Mouse (Mus musculus): ENCODE results near the gene Asb6.
A peak's percentile ranks its signal among the peaks of the same experiment; 100 is the strongest.

The Asb6 gene

DNA sequence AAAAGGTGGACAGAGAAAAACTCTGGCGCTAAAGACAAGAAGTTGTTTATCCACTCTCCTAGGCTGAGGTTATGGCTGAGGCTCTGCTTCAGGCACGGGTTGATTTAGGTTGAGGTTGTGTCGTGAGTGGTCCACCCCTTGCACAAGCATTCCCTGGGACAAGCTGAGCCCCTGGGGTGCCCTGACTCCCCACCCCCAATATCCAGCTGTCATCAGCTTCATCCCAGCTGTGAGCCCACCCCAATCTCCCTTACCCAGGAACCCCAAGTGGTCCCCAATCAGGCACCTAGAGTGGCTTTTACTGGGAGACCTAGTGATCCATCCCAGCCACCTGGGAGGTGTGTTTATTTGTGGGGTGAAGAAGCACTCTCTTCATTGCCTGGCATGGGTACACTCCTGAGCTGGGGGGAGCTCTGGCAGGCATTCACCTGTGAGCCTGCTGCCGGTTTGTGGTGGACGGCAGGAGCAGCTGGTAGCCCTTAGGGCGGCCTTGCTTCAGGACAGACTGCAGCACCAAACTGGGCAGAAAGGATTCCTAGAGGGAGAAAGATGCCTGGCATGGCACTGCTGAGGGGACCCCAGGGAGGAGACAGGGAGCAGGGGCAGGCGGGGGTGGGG, 34.8 kb downstream of the Asb6 start:
- no peak for DNase-seq

DNA sequence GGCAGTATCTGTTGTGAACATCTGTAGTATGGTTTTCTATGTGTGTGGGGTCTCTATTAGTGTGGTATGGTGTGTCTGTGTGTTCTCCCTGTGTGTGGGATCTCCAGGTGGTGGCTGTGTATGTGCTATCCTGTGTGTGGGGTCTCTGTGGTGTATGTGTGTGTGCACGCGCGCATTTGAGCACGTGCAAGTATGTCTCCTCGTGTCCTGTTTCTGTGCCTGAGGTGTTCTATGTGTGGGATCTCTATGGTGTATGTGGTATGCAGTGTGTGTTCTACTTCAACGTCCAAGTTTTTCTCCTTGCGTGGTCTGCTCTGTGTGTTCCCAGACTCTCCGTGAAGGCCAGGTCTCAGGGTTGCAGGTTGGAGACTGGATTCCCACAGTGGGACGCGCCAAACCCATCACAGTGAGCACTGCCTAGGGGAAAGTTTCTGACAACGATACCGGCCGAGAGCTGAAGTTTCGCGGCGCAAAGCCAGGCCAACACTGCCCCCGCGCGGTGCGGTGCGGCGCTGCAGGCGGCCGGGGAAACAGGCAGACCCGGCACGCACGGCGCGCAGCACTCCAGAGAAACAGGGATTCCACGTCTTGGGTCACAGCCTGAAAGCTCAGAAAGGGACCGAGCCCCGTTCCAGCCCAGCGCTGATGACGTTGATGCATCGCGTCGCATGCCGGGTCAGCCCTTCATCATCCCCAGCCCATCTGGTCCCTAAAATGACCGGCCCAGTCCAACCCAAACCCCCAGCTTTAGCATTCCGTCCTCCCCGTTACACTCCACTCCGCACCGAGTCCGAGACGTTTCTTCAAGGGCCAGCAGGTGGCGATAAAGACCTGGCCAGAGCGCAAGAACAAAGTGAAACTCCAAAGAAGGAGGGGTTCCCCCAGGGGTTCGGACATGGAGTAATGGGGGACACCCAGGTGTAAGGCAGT, 35.7 kb downstream of the Asb6 start:
- DNase-seq: peak; percentile 89

DNA sequence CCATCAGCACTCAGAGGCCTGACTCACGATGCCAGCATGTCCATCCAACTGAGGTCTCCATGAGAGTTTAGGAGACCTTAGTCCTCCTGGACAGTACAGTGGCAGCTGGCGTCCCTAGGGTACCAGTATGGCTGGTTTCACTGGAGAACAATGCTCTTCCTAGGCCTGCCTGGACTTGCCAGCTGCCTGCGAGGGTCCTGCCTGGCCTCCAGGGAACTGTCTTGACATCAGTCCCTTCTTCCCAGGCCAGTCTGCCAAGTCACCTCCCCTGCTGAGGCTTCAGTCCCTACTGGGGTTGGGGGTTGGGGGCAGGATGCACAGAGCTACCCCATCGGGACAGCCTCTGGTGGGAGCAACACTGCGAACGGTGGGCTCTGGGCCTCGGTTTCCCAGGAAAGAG, 38.1 kb downstream of the Asb6 start:
- DNase-seq: no peak

DNA sequence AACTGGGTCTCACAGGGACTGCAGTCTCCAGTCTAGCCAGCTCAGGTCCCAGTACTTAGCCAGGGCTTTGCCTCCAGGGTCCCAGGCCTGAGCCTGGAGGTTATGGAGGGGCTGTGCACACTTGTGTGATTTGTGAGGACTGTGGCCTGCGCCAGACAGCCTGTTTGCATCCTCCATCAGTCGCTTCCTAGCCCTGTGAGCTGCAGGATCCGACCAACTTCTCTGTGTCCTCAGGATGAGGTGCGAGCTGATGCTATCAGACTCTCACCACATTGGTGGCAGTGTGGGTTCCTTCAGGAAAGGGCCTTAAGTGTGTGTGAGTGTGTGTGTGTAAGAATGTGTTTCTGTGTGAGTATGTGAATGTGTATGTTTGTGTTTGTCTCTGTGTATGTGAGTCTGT, 42.7 kb downstream of the Asb6 start:
- no peak for DNase-seq

DNA sequence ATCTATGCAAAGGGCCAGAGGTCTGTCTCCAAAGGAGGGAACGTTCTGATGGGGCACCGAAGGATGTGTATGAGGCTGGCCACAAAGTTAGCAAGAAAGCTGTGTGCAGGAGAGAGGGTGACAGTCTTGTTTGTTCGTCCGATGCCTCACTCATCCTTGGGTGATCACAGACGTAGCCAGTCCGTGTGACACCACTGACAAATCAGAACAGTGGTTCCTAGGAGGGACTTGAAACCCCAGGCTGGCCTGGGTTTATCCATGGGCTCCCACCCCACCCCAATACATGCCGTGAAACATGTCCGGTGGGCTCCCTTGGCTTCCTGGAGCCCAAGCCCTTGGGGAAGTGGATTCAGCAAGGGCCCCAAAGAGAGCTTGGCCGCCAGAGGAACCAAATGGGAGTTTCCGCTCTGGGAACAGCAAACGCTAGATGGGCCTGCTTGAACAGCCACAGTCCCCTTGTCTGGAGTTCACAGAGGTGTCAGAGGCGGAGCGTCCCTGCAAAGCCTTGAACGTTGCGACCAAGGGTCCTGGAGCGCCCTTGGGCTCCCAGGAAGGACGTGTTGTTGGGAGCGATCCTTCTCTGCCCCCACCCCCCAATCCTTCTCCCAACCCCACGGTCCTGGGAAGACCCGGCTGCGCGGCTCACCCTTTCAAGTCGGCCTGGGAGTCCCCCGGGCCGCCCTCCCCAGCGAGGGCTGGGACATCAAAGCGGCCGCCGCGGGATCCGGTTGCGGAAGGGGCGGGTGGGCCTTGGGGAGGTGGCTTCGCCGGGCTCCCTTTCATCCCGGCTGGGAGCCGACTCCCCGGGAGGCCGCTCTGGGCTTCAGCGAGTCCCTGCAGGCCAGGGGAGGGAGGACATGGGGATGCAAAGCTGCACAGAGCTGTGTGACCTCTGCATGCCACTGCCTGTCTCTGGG, 45.8 kb downstream of the Asb6 start:
- no peak for DNase-seq

DNA sequence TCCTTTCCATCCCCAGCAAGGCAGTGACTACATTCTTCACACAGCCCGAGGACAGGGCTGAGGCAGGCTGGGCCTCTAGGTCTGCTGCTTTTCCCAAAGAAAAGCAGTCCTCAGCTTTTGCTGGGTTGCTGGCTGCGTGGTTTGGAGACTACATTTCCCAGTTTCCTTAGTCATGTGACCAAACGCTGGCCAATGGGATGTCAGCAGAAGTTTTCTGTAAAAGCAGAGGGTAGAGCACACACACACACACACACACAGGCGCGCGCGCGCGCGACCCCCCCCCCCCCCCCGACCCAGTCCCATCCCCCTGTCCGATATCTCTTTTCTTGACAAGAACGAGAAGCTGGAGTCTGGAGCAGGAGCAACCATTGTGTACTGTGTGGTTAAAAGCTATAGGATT, 46.8 kb downstream of the Asb6 start:
- no peak for DNase-seq

DNA sequence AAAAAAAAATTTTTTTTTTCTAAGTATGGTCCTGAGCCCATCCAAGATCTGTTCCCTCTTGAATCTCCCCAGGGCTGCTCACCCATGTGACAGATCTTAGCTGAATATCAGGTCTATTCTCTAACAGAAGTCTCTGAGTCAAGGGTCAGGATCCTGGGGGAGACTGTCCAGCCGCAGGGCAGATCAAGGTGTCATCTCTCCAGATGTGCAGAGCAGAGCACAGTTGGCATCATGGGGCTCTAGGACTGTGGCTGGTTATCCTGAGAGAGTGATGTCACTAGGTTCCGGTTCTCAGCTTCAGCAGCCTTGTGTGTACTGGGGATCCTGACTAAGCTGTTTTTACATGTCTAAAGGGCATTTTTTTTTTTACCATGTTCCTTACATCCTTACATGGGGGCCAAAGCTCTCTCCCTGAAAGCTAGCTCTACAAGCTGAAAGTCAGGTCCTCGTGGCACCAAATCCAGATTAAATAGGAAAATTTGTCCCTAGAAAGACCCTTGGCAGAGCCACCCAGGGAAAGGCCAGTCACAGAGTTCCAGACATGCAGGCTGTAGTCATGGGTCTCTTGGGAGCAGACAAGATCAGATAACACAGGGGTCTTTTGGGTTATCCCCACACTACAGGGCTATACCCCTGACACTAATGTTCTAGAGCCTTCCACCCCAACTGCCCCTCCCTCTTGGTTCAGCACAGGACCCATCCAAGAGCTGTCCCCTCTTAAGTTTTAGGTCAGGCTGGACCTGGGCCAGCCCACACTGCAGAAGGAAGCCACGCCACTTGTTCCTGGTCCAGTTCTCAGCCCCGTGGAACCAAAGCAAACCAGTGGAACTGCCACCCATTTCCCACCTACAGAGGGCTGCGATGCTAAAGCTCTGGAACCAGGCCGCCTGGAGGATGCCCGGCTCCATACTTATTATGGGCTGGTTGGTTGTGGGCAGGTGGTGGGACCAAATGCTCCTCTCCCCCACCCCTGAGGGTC, 47.5 kb downstream of the Asb6 start:
- DNase-seq: no peak

DNA sequence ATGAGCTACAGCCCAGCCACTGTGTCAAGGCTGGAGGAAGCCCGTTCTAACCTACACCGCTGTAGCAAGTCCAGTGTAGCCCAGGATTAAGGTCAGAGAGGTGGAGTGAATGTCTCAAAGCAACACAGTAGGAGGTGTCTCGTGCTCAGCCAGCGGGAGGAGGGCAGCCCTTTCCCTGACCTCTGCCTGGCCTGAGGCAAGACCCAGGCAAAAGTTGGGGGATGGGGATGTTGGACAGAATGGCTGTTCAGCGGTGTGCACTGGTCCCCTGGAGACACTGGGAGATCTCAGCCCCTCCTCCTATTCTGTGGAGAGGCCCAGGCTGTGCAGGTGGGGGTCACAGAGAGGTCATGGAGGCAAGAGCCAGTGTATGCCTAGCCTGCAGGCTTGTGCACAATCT, 50.9 kb downstream of the Asb6 start:
- DNase-seq: no peak

DNA sequence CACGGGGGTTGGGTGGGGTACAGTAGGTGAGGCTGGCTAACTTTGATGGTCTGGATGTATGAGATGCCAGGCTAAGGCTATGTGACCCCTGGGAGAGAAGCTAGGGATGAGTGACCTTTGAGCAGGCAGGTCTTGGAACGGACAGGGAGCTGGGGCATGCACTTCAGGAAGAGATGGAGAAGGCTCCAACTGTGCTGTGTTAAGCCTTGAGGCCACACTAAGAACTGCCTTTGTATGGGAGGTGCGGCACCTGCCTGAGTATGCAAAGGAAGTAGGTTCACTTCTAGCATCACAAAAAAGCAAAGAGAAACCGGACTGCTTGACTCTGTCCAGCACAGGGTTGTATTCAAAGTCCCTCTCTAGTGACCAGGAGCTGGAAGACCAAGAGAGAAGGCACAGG, 51.9 kb downstream of the Asb6 start:
- no peak for DNase-seq

DNA sequence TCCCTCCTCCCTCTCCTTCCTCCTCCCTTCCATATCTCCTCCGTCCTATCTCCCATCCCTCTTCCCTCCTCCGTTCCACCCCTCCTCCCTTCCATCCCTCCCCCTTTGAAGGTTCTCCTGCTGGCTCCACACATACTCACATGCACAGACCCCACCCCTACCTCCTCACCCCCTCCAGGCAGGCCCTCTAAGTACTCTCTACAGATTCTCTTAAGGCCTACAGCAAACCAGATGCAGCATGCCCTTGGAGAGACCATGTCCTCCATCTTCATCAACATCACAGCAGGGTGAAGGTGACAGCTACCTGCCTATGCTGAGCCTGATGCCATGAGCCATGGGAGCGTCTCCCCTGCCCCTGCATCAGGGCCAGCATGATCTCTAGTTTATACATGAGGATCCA, 52.9 kb downstream of the Asb6 start:
- DNase-seq: no peak

DNA sequence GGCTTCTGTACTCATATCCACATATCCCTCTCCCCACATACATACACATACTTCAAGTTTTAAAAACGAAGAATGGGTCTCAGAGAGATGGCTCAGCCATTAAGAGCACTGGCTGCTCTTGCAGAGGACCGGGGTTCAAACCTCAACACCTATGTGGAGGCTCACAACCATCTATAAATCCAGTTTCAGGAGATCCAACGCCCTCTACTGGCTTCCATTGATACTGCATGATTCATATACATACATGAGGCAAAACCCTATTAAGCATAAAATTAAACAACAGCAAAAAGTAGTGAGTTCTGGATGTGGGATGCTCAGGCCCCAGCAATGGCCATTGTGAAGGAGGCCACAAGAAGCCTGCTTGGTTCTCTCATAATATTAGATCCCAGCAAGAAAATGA, 54.2 kb downstream of the Asb6 start:
- no peak for DNase-seq

DNA sequence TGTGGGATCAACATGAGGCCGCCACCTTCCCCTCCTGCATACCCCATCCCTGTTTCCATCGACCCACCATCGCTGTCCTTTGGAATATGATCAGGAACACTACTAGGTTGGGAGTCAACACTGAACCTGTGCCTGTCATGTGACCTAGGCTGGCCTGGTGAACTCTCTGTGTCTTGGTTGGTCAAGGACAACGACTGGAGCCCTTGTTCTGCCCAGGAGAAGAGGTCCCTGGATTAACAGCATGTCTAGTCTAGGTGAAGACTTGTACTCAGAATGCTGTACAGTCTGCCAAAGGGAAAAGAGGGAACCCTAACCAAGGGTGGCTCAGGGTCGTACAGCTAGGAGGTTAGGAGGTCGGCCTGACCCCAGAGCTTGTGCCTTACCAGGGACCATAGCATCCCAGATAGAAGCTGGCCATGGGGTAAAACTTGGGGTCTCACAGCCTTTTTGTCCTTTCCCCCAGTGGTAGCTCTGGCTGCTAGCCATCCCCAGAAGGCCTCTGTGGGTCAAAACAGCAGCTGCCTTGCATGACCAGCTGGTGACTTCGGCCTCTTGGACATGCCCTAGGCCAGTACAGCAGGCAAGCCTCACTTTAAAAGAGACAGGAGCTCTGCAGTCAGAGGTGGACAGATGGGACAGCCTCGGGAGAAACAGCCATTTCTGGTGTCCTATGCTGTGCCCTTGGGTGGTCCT, 56.7 kb downstream of the Asb6 start:
- DNase-seq: peak; percentile 30
